Mouse (Mus musculus) heart, adult 2 months (tissue): ENCODE data around the gene Adgrb2.

Experiments used
- CTCF ChIP-seq: fragments of 200-600 bp; IDR thresholded peaks from 2 replicates; pipeline ENCODE4 v1.8.1; 2022; ENCODE audit warnings: antibody characterized with exemption, mild to moderate bottlenecking, moderate library complexity
- EP300 ChIP-seq: fragments of 200-500 bp; IDR thresholded peaks from 2 replicates; pipeline ENCODE4 v1.6.1; 2011; ENCODE audit warnings: low read depth, low read length, control low read depth; ENCODE audit not compliant: insufficient read depth
- POLR2A ChIP-seq: fragments of 200-500 bp; IDR thresholded peaks from 2 replicates; pipeline ENCODE4 v1.6.1; 2011; ENCODE audit warnings: mild to moderate bottlenecking, low read depth, low read length, control low read depth; ENCODE audit not compliant: insufficient read depth

- TF ChIP-seq EP300: 0 out of 2 replicates have a peak, but pooled peaks have one; percentile 16
- TF ChIP-seq CTCF: peak; percentile 83
- TF ChIP-seq POLR2A: no peak
These were observed 51.4 kb downstream of the Adgrb2 start for GRCm38 (mm10) chr4:130036112-130036511.
